Mouse (Mus musculus): ENCODE results near the gene Foxp1.

DNA sequence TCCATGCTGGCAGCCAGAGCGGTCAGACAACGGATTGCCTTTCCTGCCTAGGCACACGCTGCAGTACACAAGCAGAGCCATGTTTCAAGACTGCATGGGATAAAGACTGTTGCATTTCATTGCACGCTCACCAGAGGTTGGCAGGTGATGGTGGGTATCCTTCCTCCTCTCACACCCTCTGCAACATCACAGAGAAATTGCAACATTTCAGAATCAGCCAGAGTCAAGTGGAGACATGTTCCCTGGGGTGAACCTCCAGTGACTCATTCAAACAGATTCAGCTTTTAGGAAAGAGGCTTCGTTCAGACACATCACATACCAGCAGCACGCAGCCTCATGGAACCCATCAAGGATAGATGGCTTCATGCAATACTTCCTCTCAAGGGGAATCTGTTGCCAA, 130.0 kb downstream of the Foxp1 start:
- TF ChIP-seq POLR2A (IDR thresholded peaks at IDR 0.05; ENCODE audit: borderline replicate concordance, low read depth, low read length) (no peak), CTCF (IDR thresholded peaks at IDR 0.05; ENCODE audit: low read depth, low read length) (no peak)
